Mouse (Mus musculus) ovary, adult 18-20 months (tissue): ENCODE measurements around the gene Ctsw.
A peak's percentile ranks its signal among the peaks of the same experiment; 100 is the strongest.

Experiments
- DNase-seq: peaks from one replicate; pipeline ENCODE4 v3.0.0; 2022; ENCODE audit warnings: low spot score, mixed read lengths

Ctsw gene

GRCm38 (mm10) chr19:5463212-5463611 is 5.1 kb downstream of the Ctsw start:
- no peak for DNase-seq

DNA sequence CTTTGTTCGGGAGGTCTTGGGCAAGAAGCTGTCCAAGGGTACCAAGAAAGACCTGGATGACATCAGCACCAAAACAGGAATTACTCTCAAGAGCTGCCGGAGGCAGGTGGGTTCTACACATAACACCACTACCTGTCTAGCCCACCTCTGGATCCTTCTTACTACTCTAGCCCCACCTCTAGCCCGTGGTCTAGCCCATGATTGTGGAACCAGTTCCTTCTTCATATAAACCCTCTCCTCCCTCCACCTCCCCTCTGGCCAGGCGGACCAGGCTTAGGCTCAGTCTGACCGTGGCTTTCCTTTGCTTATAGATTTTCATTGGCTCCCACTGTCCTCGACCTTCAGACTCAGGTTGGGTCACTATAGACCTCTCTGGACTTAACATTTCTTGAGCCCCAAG is 6.9 kb downstream of the Ctsw start:
- DNase-seq: no peak

GRCm38 (mm10) chr19:5460465-5460911 is 7.8 kb downstream of the Ctsw start, which contains the start of gene Fibp:
Gene Fibp (plus strand): TSS chr19:5460615.
- peak; percentile 64 for DNase-seq

DNA sequence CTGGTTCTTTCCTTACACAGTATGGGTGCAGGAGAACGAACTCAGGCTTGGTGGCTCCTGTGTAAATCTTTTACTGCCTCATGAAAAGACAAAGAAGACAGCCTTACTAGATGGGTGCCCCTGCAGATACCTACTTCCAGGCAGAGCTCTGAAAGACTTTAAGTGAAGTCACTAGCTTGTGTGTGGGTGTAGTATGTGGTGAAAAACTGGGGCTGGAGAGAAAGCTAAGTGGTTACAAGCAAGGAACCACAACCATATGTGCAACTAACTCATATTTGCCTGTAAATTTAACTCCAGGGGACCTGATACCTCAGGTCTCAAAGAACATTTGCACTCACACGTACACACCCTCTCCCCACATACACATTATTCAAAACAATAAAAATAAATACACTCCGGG is 8.4 kb downstream of the Ctsw start:
- no peak for DNase-seq

DNA sequence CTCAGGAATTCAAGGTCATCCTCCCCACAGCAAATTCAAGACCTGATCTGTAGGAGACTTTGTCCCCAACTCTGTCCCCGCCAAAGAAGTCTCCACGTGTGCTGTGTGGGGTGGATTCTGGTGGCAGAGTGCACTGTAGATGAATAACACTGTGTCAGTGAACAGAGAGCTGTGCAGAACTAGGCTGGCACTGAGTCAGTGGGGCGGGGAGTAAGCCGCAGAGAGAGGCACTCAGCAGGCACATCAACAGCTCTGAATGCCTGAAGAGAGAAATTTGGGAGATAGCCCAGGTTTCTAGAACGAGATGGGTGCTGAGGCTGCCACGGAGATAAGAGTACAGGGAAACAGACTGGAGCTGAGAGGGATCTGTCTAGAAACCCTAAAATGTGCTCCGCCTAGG is 9.3 kb downstream of the Ctsw start:
- no peak for DNase-seq

DNA sequence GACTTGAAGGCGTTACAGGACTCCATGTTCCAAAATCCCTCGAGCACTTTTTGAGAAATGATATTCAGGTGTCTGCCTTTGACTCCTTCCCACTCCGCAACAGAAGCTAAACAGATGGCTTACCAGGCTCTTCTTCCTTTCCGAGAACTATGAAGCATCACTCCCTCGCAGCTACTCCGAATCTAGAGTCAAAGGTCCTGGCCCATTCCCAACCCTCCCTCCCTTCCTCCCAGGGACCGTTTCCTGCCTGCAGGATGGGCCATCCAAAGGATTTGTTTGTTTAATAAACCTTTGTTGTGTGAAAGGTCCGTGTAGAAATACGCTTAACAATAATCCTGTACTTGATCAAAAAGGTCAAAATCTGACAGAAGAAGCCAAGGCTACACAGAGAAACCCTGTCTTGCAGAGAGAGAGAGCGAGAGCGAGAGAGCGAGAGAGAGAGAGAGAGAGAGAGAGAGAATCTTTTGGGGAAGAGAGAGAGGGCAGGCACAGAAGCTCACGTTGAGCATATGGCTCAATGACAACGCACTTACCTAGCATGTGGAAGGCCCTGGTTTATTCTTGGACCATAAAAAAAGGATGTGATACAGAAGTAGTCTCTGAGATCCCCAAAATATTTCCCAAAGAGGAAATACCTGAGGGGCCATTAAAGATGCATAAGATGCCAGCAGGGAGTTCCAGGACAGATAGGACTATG is 10.4 kb downstream of the Ctsw start, which contains the start of gene Ccdc85b:
TSS of gene Ccdc85b (minus strand) at position 149 of the 697 bp plus-strand sequence.
- no peak for DNase-seq

- peak; percentile 90 for DNase-seq
Observed at GRCm38 (mm10) chr19:5456922-5457745, 11.2 kb downstream of the Ctsw start.

- no peak for DNase-seq
Observed at GRCm38 (mm10) chr19:5456241-5456921, 11.9 kb downstream of the Ctsw start.

DNA sequence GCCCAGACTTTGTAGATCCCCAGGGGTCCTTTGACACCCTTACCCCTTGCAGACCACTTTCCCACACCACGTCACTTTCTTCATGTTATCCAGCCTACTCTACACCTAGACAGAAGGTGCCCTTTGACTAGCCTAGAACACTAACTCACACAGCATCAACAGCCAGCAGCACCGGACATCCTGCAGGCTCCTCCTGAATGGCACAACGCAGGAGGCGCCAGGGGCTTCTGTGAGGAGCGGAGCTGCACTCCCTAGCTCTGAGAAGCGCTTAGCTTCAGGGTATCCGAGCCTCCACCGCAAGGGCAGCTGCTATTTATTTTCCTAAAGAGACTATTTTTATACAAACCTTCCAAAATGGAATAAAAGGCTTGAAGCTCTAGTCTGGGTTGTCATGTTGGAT is 12.7 kb downstream of the Ctsw start:
- DNase-seq: no peak

DNA sequence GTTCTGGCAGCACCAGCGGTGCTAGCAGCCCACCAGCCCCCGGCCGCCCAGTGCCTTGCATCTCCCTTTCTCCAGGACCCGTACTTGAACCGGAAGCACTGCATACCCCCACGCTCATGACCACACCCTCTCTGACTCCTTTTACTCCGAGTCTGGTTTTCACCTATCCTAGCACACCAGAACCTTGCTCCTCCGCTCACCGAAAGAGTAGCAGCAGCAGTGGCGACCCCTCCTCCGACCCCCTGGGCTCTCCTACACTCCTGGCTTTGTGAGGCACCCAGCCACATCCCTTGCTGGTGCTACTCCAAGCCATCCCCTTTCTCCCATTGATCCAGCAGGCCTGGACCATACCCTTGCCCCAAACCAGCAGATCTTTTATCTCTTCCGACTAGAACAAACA is 13.3 kb downstream of the Ctsw start:
- DNase-seq: no peak

GRCm38 (mm10) chr19:5451766-5452165 is 16.5 kb downstream of the Ctsw start:
- no peak for DNase-seq

DNA sequence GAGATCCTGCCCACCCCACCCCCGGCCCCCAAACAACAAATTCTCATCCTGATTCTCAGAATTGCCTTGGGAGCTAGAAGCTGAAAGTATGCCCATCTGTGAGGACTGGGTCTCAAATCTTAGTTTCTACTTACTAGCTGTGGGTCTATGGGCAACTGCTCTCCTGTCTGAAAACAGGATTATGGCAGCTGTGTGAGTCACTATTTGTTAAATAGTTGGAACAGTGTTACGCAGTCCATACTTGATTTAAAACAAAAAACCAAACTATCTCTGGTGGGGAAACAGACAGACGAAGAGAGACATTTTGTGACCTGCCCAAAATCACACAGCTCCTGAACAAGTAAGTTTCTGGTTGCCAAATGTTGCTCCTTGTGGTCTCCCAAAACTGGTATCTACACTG is 18.6 kb downstream of the Ctsw start:
- DNase-seq: no peak

GRCm38 (mm10) chr19:5448354-5449150 is 19.8 kb downstream of the Ctsw start:
- DNase-seq: no peak

- DNase-seq: no peak
Observed at GRCm38 (mm10) chr19:5447515-5448353, 20.6 kb downstream of the Ctsw start, which contains the start of gene Fosl1. Gene Fosl1 (plus strand): TSS chr19:5447547.

GRCm38 (mm10) chr19:5445747-5446146 is 22.6 kb downstream of the Ctsw start:
- no peak for DNase-seq

DNA sequence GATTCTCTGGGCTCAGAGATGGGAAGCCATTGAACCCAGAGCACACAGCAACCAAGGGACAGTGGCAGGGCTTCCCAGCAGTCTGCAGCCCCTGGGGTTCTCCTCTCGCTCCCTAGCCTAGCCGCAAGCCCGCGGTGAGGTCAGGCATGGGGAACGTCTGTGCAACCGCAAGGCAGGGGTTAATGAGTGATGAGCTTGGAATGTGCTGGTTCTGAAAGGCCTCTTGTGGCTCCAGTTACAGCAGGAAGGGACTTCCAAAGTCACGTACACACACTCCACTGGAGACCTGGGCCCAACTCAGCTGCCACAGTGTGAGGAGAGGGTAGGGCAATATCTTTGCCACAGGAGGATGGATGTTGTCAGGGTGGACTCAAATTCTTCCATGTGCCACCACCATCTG is 23.4 kb downstream of the Ctsw start:
- no peak for DNase-seq

DNA sequence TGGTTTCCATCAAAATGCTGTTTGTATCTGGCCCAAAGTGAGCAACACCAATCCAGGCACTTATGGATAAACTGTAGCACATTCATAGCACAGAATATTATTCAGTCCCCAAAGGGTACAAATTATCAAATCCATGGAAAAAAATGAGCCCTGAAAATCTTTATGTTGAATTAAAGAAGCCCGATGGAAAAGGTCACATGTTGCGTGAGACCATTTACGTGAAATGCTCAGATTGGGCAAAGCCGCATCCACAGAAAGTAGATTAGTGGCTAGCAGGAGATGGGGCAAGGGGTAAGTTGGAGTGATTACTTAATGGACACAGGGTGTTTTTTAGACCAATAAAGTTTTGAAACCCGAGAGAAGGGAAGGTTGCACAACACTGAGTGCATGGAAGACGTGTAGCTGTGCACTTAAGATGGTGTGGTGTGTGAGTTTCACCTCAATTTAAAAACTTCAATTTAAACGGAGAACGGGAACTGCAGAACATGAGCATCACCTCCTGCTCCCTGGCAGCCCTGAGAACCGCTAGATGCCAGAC is 23.9 kb downstream of the Ctsw start:
- DNase-seq: no peak

DNA sequence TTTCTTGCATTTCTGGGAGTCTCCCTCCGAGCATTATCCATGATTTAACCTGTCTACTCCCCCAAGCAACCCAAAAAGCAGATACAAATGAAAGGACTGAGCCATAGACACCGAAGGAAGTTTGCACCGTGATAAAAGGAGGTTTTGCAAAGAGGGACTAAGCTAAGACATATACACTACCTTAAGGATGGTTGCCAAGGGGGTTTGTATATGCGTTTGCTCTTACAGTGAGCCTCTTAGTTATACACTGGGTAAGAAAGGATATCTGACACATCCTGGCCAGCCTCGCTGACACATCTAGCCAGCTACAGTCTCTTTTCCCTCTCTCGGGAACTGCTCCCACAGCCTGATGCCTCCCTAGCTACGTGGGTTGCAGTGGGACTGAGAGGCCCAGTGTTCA is 34.4 kb downstream of the Ctsw start:
- DNase-seq: no peak

DNA sequence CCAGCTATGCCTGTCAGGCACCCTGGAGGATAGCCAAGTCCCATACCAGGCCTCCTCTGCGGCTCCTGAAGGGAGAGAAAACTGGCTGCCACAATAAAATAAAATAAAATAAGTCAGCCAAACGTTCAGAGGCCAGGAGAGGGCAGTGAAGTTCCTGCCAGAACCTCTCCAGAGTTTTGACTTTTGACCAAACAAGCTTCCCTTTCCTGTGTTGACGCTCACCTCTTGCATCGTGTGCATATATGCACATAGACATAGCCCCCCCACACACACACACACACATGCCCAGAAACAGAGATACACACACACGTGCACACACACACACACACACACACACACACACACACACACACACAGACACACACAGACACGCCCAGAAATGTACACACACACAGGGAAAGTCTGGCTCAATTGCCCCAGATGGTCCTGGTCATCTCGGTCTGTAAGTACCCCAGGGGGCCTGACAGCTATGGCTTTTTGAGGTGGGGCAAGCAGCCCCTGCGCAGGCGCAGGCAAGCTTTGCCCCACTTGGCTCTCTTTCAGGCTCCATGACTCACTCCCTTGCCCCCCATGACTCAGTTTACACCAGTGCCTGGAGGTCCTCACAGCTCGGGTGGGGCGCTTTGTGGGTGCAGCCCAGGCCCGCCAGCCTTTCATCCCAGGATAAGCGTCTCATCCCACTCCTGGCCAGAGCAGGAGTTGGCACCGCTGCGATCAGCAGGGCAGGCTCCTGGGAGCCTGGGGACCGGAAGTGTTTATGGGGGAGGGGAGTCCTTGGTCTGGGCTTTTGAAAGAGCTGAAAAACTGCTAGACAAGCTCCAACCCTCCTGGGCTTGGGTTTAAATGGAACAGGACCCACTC is 35.1 kb downstream of the Ctsw start:
- DNase-seq: peak; percentile 51
